Mouse (Mus musculus) midbrain, embryonic 16.5 days (tissue): Measurements from ENCODE around the gene Bcl6b. TPM values are rescaled to one million over a fixed set of nuclear protein-coding genes. Genes with fewer than 3 reads are reported as not detected.

Experiments used
- ATAC-seq: fragments of 200-750 bp; cut with Nextera tagmentation; 2 replicates; pipeline ENCODE4 v1.8.0; 2017; ENCODE audit warnings: moderate TSS enrichment
- H3K27ac ChIP-seq: fragments of 300-500 bp; sonication (generic); 2 replicates; pipeline ENCODE4 v1.5.1; 2014; ENCODE audit warnings: mild to moderate bottlenecking, low read length, mixed read lengths
- H3K27me3 ChIP-seq: fragments of 300-500 bp; sonication (generic); 2 replicates; pipeline ENCODE4 v1.6.1; 2014; ENCODE audit warnings: low read depth, low read length, mixed read lengths; ENCODE audit not compliant: control insufficient read depth, insufficient read depth
- H3K36me3 ChIP-seq: fragments of 300-500 bp; sonication (generic); 2 replicates; pipeline ENCODE4 v1.6.1; 2014; ENCODE audit warnings: mild to moderate bottlenecking, low read length, moderate library complexity, mixed read lengths; ENCODE audit not compliant: control insufficient read depth, insufficient read depth
- H3K4me1 ChIP-seq: fragments of 300-500 bp; sonication (generic); 2 replicates; pipeline ENCODE4 v1.6.1; 2014; ENCODE audit warnings: mild to moderate bottlenecking, low read length, mixed read lengths; ENCODE audit not compliant: control insufficient read depth, insufficient read depth
- H3K4me2 ChIP-seq: fragments of 300-500 bp; sonication (generic); 2 replicates; pipeline ENCODE4 v1.6.1; 2014; ENCODE audit warnings: mild to moderate bottlenecking, low read length, mixed read lengths
- H3K4me3 ChIP-seq: fragments of 300-500 bp; sonication (generic); 2 replicates; pipeline ENCODE4 v1.5.1; 2014; ENCODE audit warnings: low read depth, mild to moderate bottlenecking, low read length, moderate library complexity, mixed read lengths
- H3K9ac ChIP-seq: fragments of 300-500 bp; sonication (generic); 2 replicates; pipeline ENCODE4 v1.6.1; 2014; ENCODE audit warnings: low read depth, low read length, mixed read lengths
- H3K9me3 ChIP-seq: fragments of 300-500 bp; sonication (generic); replicated peaks from 2 replicates; pipeline ENCODE4 v1.6.1; 2014; ENCODE audit warnings: mild to moderate bottlenecking, low read length, mixed read lengths; ENCODE audit not compliant: control insufficient read depth, poor library complexity, severe bottlenecking
- WGBS: fragments of 180-500 bp; shearing (Covaris S2); extraction: QIAGEN DNeasy Blood & Tissue Kit; methylation state at CpG from one replicate; pipeline ENCODE4 v1.1.7; 2014; 5-methylcytosine and 5-hydroxymethylcytosine counted together
- polyA plus RNA-seq: library from polyadenylated mRNA; unstranded; fragments of >200 nt; fragmentation: Nextera tagmentation; extraction: Ambion mirVana; gene quantifications from 2 replicates; pipeline ENCODE4 v1.2.1, GENCODE M21; 2015

Bcl6b gene
- polyA plus RNA-seq, 1 experiment from 2014 or later = 5.1 TPM

GRCm38 (mm10) chr11:70218039-70218438, 11.6 kb downstream of the Bcl6b start:
- peaks cover 45% of the 10 kb centered on the region for H3K4me1 ChIP-seq
- H3K4me3 ChIP-seq = no peak overlapping the region
- no peak overlapping the region for H3K9ac ChIP-seq
- 0 out of 2 replicates have a peak, but pooled peaks cover 2% of the 10 kb centered on the region for H3K36me3 ChIP-seq
- H3K27ac ChIP-seq = no peak overlapping the region
- H3K9me3 ChIP-seq = no peaks in the 10 kb centered on the region
- H3K4me2 ChIP-seq = no peak overlapping the region
- H3K27me3 ChIP-seq = peaks cover 25% of the 10 kb centered on the region
- ATAC-seq = no peak
- WGBS = 93% methylated on average over 4 of the region's 4 CpGs

- no peak overlapping the region for H3K4me3 ChIP-seq
- ATAC-seq = no peak
These were observed 13.5 kb downstream of the Bcl6b start for GRCm38 (mm10) chr11:70216103-70216502.

GRCm38 (mm10) chr11:70215301-70215700, 14.3 kb downstream of the Bcl6b start:
- peak overlapping the region; percentile 89; the same call in 1 of the 2 replicates for H3K4me2 ChIP-seq
- peaks cover 35% of the 10 kb centered on the region for H3K4me1 ChIP-seq
- 0 out of 2 replicates have a peak overlapping the region, but pooled peaks have one; percentile 6 for H3K4me3 ChIP-seq
- 0 out of 2 replicates have a peak, but pooled peaks cover 2% of the 10 kb centered on the region for H3K36me3 ChIP-seq
- H3K9me3 ChIP-seq = no peaks in the 10 kb centered on the region
- ATAC-seq = no peak
- WGBS = 10% methylated on average over 22 of the region's 22 CpGs
- no peak overlapping the region for H3K27ac ChIP-seq
- H3K27me3 ChIP-seq = peaks cover 32% of the 10 kb centered on the region
- H3K9ac ChIP-seq = peak overlapping the region; percentile 28; the same call in 1 of the 2 replicates

More at GRCm38 (mm10) chr11:70216103-70216502, 13.5 kb downstream of the Bcl6b start:
- no peak overlapping the region for H3K9ac ChIP-seq
- H3K4me1 ChIP-seq = peaks cover 35% of the 10 kb centered on the region
- no peak overlapping the region for H3K4me2 ChIP-seq
- WGBS = 43% methylated on average over 3 of the region's 3 CpGs
- peaks cover 32% of the 10 kb centered on the region for H3K27me3 ChIP-seq
- 0 out of 2 replicates have a peak, but pooled peaks cover 2% of the 10 kb centered on the region for H3K36me3 ChIP-seq
- H3K27ac ChIP-seq = no peak overlapping the region
- no peaks in the 10 kb centered on the region for H3K9me3 ChIP-seq

GRCm38 (mm10) chr11:70214856-70215209, 14.8 kb downstream of the Bcl6b start:
- H3K36me3 ChIP-seq = 0 out of 2 replicates have a peak, but pooled peaks cover 2% of the 10 kb centered on the region
- peak overlapping the region; percentile 40; the same call in 1 of the 2 replicates for H3K4me3 ChIP-seq
- peaks cover 35% of the 10 kb centered on the region for H3K4me1 ChIP-seq
- H3K4me2 ChIP-seq = peak overlapping the region; percentile 89
- no peaks in the 10 kb centered on the region for H3K9me3 ChIP-seq
- H3K9ac ChIP-seq = peak overlapping the region; percentile 67
- 4% methylated on average over 18 of the region's 18 CpGs for WGBS
- H3K27ac ChIP-seq = no peak overlapping the region
- H3K27me3 ChIP-seq = peaks cover 32% of the 10 kb centered on the region
- no peak for ATAC-seq

GRCm38 (mm10) chr11:70214191-70214855, 15.3 kb downstream of the Bcl6b start:
- H3K4me2 ChIP-seq = peak overlapping the region; percentile 89
- peaks cover 30% of the 10 kb centered on the region for H3K4me1 ChIP-seq
- peak; percentile 56; the same call in 1 of the 2 replicates for ATAC-seq
- 0 out of 2 replicates have a peak, but pooled peaks cover 2% of the 10 kb centered on the region for H3K36me3 ChIP-seq
- under 1% methylated on average over 44 of the region's 46 CpGs for WGBS
- peak overlapping the region; percentile 40 for H3K4me3 ChIP-seq
- no peaks in the 10 kb centered on the region for H3K9me3 ChIP-seq
- H3K9ac ChIP-seq = peak overlapping the region; percentile 67
- peaks cover 32% of the 10 kb centered on the region for H3K27me3 ChIP-seq
- no peak overlapping the region for H3K27ac ChIP-seq

- H3K36me3 ChIP-seq = 0 out of 2 replicates have a peak, but pooled peaks cover 2% of the 10 kb centered on the region
- no peak overlapping the region for H3K27ac ChIP-seq
- 7% methylated on average over 26 of the region's 26 CpGs for WGBS
- peak overlapping the region; percentile 67 for H3K9ac ChIP-seq
- peaks cover 24% of the 10 kb centered on the region for H3K4me1 ChIP-seq
- H3K9me3 ChIP-seq = no peaks in the 10 kb centered on the region
- H3K4me3 ChIP-seq = peak overlapping the region; percentile 40
- peaks cover 32% of the 10 kb centered on the region for H3K27me3 ChIP-seq
- 0 out of 2 replicates have a peak, but pooled peaks have one; percentile 25 for ATAC-seq
- H3K4me2 ChIP-seq = peak overlapping the region; percentile 89
These were observed 15.9 kb downstream of the Bcl6b start for GRCm38 (mm10) chr11:70213736-70214135.

- no peaks in the 10 kb centered on the region for H3K9me3 ChIP-seq
- H3K4me2 ChIP-seq = no peak overlapping the region
- no peak overlapping the region for H3K27ac ChIP-seq
- no peak overlapping the region for H3K4me3 ChIP-seq
- no peak overlapping the region for H3K9ac ChIP-seq
- WGBS = 13% methylated on average over 9 of the region's 9 CpGs
- ATAC-seq = no peak
- H3K36me3 ChIP-seq = 0 out of 2 replicates have a peak, but pooled peaks cover 2% of the 10 kb centered on the region
- peaks cover 32% of the 10 kb centered on the region for H3K27me3 ChIP-seq
- H3K4me1 ChIP-seq = peaks cover 18% of the 10 kb centered on the region
These were observed 16.7 kb downstream of the Bcl6b start for GRCm38 (mm10) chr11:70212896-70213295.

- H3K27ac ChIP-seq = no peak within 1 kb of the TSS
- H3K36me3 ChIP-seq = 0 out of 2 replicates have a peak, but pooled peaks cover 2% of the 10 kb centered on the region
- 62% methylated on average over 6 of the region's 6 CpGs for WGBS
- peak within 1 kb of the TSS; percentile 89 for H3K4me2 ChIP-seq
- H3K4me1 ChIP-seq = peaks cover 18% of the 10 kb centered on the region
- ATAC-seq = no peak
- peaks cover 32% of the 10 kb centered on the region for H3K27me3 ChIP-seq
- peak within 1 kb of the TSS; percentile 40 for H3K4me3 ChIP-seq
- no peaks in the 10 kb centered on the region for H3K9me3 ChIP-seq
- H3K9ac ChIP-seq = 0 out of 2 replicates have a peak within 1 kb of the TSS, but pooled peaks have one; percentile 67
These were observed 17.2 kb downstream of the Bcl6b start, which contains the start of gene Slc16a11 for GRCm38 (mm10) chr11:70212423-70212822. Gene Slc16a11, plus strand, starts transcription at chr11:70212752.

GRCm38 (mm10) chr11:70211972-70212371, 17.6 kb downstream of the Bcl6b start:
- 67% methylated on average over 6 of the region's 6 CpGs for WGBS
- no peak overlapping the region for H3K27ac ChIP-seq
- H3K27me3 ChIP-seq = peaks cover 32% of the 10 kb centered on the region

More at GRCm38 (mm10) chr11:70211972-70212371, 17.6 kb downstream of the Bcl6b start:
- peaks cover 18% of the 10 kb centered on the region for H3K4me1 ChIP-seq
- ATAC-seq = no peak
- H3K4me2 ChIP-seq = no peak overlapping the region
- H3K36me3 ChIP-seq = 0 out of 2 replicates have a peak, but pooled peaks cover 2% of the 10 kb centered on the region
- no peak overlapping the region for H3K9ac ChIP-seq
- no peak overlapping the region for H3K4me3 ChIP-seq
- H3K9me3 ChIP-seq = no peaks in the 10 kb centered on the region
